Comparison of ENCODE assay signal across 11 mouse cellular contexts in genomic region chr16:76950836-76951486, GRCm38 (mm10).
DNase-seq lines count a peak whose midpoint lies in the region; ATAC-seq and TF ChIP-seq lines count a peak whose summit lies in the region.
"Had no signal": no experiment of that assay in that cellular context is flagged by ENCODE, and none has a peak within 500 bp of the region (broad histone marks: within the 10 kb centered on the region; RNA-seq: fewer than 3 reads in every experiment).

No protein-coding gene starts in this region.

- no peak overlapping the region for H3K4me3 ChIP-seq in lung, embryonic 14.5 days (ENCODE audit: low read depth, low read length)
- H3K4me3 ChIP-seq: limb, embryonic 10.5 days had no signal

- no peak overlapping the region for H3K27ac ChIP-seq in lung, embryonic 14.5 days (ENCODE audit: low read depth)
- H3K27ac ChIP-seq: limb, embryonic 10.5 days had no signal

- no peak for ATAC-seq in lung, embryonic 14.5 days (ENCODE audit: insufficient read depth)

- H3K4me2 ChIP-seq in lung, embryonic 14.5 days, result no peak overlapping the region

- peak; percentile 45 for DNase-seq in lung, embryonic 14.5 days
- no peak for DNase-seq in lung, postnatal 25 days (ENCODE audit: low spot score)
- peak; percentile 49 to 74 for DNase-seq in frontal cortex, postnatal 36 days (ENCODE audit: low spot score in 2 of 2)
- DNase-seq in left cerebral cortex, adult 18-20 months (ENCODE audit: low spot score in 2 of 2), result peak; percentile 45 to 63
- peak; percentile 21 to 38 for DNase-seq in right cerebral cortex, postnatal 36 days (ENCODE audit: low spot score in 2 of 2)
- no peak for DNase-seq in c-Kit-positive CD71-positive TER-119-positive erythroid progenitor cells, embryonic 14.5 days (ENCODE audit: low spot score)
- DNase-seq in embryo, embryonic 10 days (ENCODE audit: low spot score), result no peak
- DNase-seq in lung, postnatal 10 days, result no peak
- DNase-seq: embryo, embryonic 11 days; kidney, adult 18-20 months had no signal

- H3K9me3 ChIP-seq in lung, embryonic 14.5 days (ENCODE audit: low read depth, low read length), result no peaks in the 10 kb centered on the region
- H3K9me3 ChIP-seq: limb, embryonic 10.5 days had no signal

- 54% methylated on average over 10 of the region's 10 CpGs for WGBS in lung, embryonic 14.5 days

- no peaks in the 10 kb centered on the region for H3K4me1 ChIP-seq in lung, embryonic 14.5 days (ENCODE audit: insufficient read depth)

- no peaks in the 10 kb centered on the region for H3K27me3 ChIP-seq in lung, embryonic 14.5 days (ENCODE audit: insufficient read depth, low read length)

- no peak for TF ChIP-seq CTCF in lung, embryonic 14.5 days (IDR thresholded peaks at IDR 0.05; ENCODE audit: low read depth)

- no peak overlapping the region for H3K9ac ChIP-seq in lung, embryonic 14.5 days

- H3K36me3 ChIP-seq in lung, embryonic 14.5 days (ENCODE audit: insufficient read depth), result no peaks in the 10 kb centered on the region
- H3K36me3 ChIP-seq: limb, embryonic 10.5 days had no signal

Comparison
In these comparisons a context has a peak if more than half of its experiments do, and no peak if none do; other contexts are left out.
1. DNase-seq: peak in lung, embryonic 14.5 days (single experiment), frontal cortex, postnatal 36 days (2 of 2), left cerebral cortex, adult 18-20 months (2 of 2) and right cerebral cortex, postnatal 36 days (2 of 2); none in lung, postnatal 25 days (single experiment), c-Kit-positive CD71-positive TER-119-positive erythroid progenitor cells, embryonic 14.5 days (single experiment), embryo, embryonic 10 days (single experiment) and lung, postnatal 10 days (single experiment).